Mouse (Mus musculus) neural tube, embryonic 14.5 days (tissue): Measurements from ENCODE around the gene Cldn34b2. TPM values are rescaled to one million over a fixed set of nuclear protein-coding genes. Genes with fewer than 3 reads are reported as not detected.
"Not testable (repeated sequence)": the region's sequence is repeated elsewhere in the genome, so short reads cannot be mapped to it uniquely, and the experiment has no call there.

ENCODE experiments used
- ATAC-seq: fragments of 200-750 bp; cut with Nextera tagmentation; 2 replicates; pipeline ENCODE4 v1.8.0; 2017; ENCODE audit warnings: low read depth, mild to moderate bottlenecking, moderate TSS enrichment, moderate library complexity
- H3K27ac ChIP-seq: fragments of 300-500 bp; sonication (generic); 2 replicates; pipeline ENCODE4 v1.5.1; 2014; ENCODE audit warnings: low read depth, mild to moderate bottlenecking, control low read depth, low read length, moderate library complexity, mixed read lengths
- H3K27me3 ChIP-seq: fragments of 300-500 bp; sonication (generic); 2 replicates; pipeline ENCODE4 v1.6.1; 2014; ENCODE audit warnings: low read length; ENCODE audit not compliant: control insufficient read depth, insufficient read depth
- H3K36me3 ChIP-seq: fragments of 300-500 bp; sonication (generic); 2 replicates; pipeline ENCODE4 v1.6.1; 2014; ENCODE audit warnings: low read length, mixed read lengths; ENCODE audit not compliant: control insufficient read depth, insufficient read depth
- H3K4me1 ChIP-seq: fragments of 300-500 bp; sonication (generic); 2 replicates; pipeline ENCODE4 v1.6.1; 2014; ENCODE audit warnings: low read length; ENCODE audit not compliant: control insufficient read depth, insufficient read depth
- H3K4me2 ChIP-seq: fragments of 300-500 bp; sonication (generic); 2 replicates; pipeline ENCODE4 v1.6.1; 2014; ENCODE audit warnings: mild to moderate bottlenecking, low read depth, low read length, control low read depth
- H3K4me3 ChIP-seq: fragments of 300-500 bp; sonication (generic); 2 replicates; pipeline ENCODE4 v1.5.1; 2014; ENCODE audit warnings: low read depth, low read length, control low read depth, mixed read lengths
- H3K9ac ChIP-seq: fragments of 300-500 bp; sonication (generic); replicated peaks from 2 replicates; pipeline ENCODE4 v1.6.1; 2014; ENCODE audit warnings: low read depth, mild to moderate bottlenecking, control low read depth, low read length, mixed read lengths
- H3K9me3 ChIP-seq: fragments of 300-500 bp; sonication (generic); 2 replicates; pipeline ENCODE4 v1.6.1; 2016; ENCODE audit warnings: low read length; ENCODE audit not compliant: control insufficient read depth
- WGBS: fragments of 180-500 bp; shearing (Covaris S2); extraction: QIAGEN DNeasy Blood & Tissue Kit; methylation state at CpG from one replicate; pipeline ENCODE4 v1.1.7; 2014; 5-methylcytosine and 5-hydroxymethylcytosine counted together
- polyA plus RNA-seq: library from polyadenylated mRNA; unstranded; fragments of >200 nt; fragmentation: Nextera tagmentation; extraction: Ambion mirVana; gene quantifications from 2 replicates; pipeline ENCODE4 v1.2.1, GENCODE M21; 2014

Cldn34b2 gene
- polyA plus RNA-seq, 1 experiment from 2014 or later = not detected

- H3K27me3 ChIP-seq = no peaks in the 10 kb centered on the region
- H3K4me1 ChIP-seq = no peaks in the 10 kb centered on the region
- no peak for ATAC-seq
- H3K4me2 ChIP-seq = no peak overlapping the region
- no peak overlapping the region for H3K27ac ChIP-seq
- WGBS = 96% methylated on average over 1 of the region's 1 CpGs
- no peaks in the 10 kb centered on the region for H3K36me3 ChIP-seq
- H3K9me3 ChIP-seq = no peaks in the 10 kb centered on the region
- no peak overlapping the region for H3K9ac ChIP-seq
- H3K4me3 ChIP-seq = no peak overlapping the region
Observed at GRCm38 (mm10) chrX:155151868-155152267, 23.7 kb upstream of the Cldn34b2 start.

DNA sequence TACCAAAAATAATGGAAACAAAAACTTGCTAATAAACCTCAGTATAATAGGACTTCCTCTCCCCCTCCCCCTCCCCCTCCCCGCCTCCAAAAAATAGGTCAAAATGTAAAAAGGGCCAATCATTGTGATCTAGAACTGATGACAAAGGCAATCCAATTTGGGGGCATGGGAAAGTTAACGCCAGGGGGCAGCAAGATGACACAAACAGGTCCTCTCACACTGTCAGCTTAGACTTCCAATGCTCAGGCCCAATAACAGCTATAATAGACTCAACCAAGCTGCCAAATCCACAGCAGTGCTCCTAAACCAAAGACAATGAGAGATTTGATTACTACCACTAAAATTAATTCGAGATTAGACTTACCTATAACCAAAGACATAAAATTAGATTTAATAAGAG is 16.5 kb upstream of the Cldn34b2 start:
- H3K9ac ChIP-seq = no peak overlapping the region
- H3K9me3 ChIP-seq = no peaks in the 10 kb centered on the region
- H3K36me3 ChIP-seq = no peaks in the 10 kb centered on the region
- 27% methylated on average over 3 of the region's 3 CpGs for WGBS
- no peak overlapping the region for H3K4me2 ChIP-seq
- ATAC-seq = no peak
- H3K27ac ChIP-seq = no peak overlapping the region
- no peaks in the 10 kb centered on the region for H3K4me1 ChIP-seq
- no peak overlapping the region for H3K4me3 ChIP-seq
- no peaks in the 10 kb centered on the region for H3K27me3 ChIP-seq

DNA sequence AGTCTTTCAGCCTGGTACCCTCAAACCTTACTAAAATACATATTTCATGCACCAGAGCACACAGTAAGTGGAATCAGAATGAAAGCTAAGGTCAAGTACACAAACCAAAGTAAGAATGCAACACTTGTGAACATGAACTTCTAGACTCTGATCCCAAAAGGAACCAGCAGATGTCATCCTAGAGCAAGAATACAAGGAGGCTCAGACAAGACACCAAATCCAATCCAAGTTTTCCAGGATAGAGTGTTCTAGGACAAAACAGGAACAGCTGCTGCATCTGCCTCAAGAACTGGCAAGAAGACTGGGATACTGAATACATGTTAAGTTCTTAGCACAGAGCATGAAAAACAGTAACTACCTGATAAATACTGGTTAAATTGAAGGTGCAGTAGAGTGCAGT is 30.2 kb downstream of the Cldn34b2 start:
- H3K36me3 ChIP-seq = no peaks in the 10 kb centered on the region
- H3K27me3 ChIP-seq = no peaks in the 10 kb centered on the region
- H3K9me3 ChIP-seq = no peaks in the 10 kb centered on the region
- H3K4me3 ChIP-seq = no peak overlapping the region
- H3K4me2 ChIP-seq = no peak overlapping the region
- H3K27ac ChIP-seq = no peak overlapping the region
- no peak for ATAC-seq
- H3K4me1 ChIP-seq = no peaks in the 10 kb centered on the region
- H3K9ac ChIP-seq = no peak overlapping the region

DNA sequence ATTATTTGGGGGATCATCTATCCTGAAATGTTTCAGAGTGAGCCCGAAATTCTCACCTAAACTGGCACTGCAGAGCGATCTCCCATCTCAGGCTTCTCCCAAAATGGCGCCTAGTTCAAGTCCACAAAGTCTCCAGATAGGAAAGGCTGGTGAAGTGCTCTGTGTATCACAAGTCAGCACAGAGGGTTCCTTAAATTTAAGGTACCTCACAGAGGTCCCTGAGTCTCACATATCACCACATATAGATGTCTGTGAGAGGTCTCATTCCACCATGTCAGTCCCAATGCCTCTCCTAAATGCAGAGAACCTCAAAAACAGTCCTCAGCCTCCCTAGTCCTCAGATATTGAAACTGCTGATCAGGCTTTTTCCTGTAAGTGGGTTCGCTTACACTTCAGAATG is 34.6 kb downstream of the Cldn34b2 start, which contains the start of gene Magea2:
TSS of gene Magea2 (minus strand) at position 101 of the 400 bp plus-strand sequence.
- not testable (repeated sequence) for H3K4me1 ChIP-seq, ATAC-seq, H3K27me3 ChIP-seq, H3K36me3 ChIP-seq, H3K9ac ChIP-seq, H3K4me2 ChIP-seq, H3K4me3 ChIP-seq, H3K27ac ChIP-seq, H3K9me3 ChIP-seq
- WGBS = 96% methylated on average over 3 of the region's 4 CpGs

DNA sequence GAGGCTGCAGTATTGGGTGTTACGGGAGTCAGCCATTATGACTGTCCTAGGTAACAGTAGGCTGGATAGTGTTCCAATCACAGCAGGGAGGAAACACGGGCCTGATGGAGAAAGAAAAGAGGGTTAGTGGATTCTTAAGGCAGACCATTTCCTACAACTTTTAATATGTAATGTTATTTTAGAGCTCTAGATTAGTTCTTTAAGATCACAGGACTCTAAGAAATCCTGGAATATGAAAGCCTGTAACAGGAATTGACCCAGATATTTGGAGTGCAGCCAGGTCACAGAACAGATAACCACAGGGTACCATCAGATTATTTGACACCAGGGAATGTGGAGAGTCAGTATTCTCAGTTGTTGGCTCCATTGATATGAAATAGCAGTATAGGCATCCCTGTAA is 38.5 kb downstream of the Cldn34b2 start, which contains the start of gene Magea1:
TSS of gene Magea1 (minus strand) at position 101 of the 400 bp plus-strand sequence.
- H3K36me3 ChIP-seq, H3K27me3 ChIP-seq, H3K4me2 ChIP-seq, H3K4me3 ChIP-seq, H3K27ac ChIP-seq, H3K4me1 ChIP-seq, H3K9me3 ChIP-seq, ATAC-seq, H3K9ac ChIP-seq: not testable (repeated sequence)
- 91% methylated on average over 1 of the region's 2 CpGs for WGBS

Other genes starting within 250 kb of the Cldn34b2 start
- gene Cldn34b1, start 238.1 kb downstream of the Cldn34b2 start, polyA plus RNA-seq = not detected in 2 replicates
- not detected in 2 replicates for gene Magea6, start 192.4 kb downstream of the Cldn34b2 start, polyA plus RNA-seq
- gene Magea3, start 178.9 kb downstream of the Cldn34b2 start, polyA plus RNA-seq = not detected in 2 replicates
- not detected in 2 replicates for gene Magea8, start 132.6 kb downstream of the Cldn34b2 start, polyA plus RNA-seq
- gene Magea5, start 65.3 kb downstream of the Cldn34b2 start, polyA plus RNA-seq = not detected in 2 replicates
- gene Magea1, start 38.6 kb downstream of the Cldn34b2 start, polyA plus RNA-seq = not detected in 2 replicates
- gene Magea2, start 34.7 kb downstream of the Cldn34b2 start, polyA plus RNA-seq = not detected in 2 replicates
- gene Sat1, start 88.0 kb upstream of the Cldn34b2 start, polyA plus RNA-seq = 63.1 and 75.1 TPM in 2 replicates
- gene Acot9, start 134.0 kb upstream of the Cldn34b2 start, polyA plus RNA-seq = 48.5 and 49.4 TPM in 2 replicates
- gene Prdx4, start 212.3 kb upstream of the Cldn34b2 start, polyA plus RNA-seq = 75.4 and 113 TPM in 2 replicates